Mouse (Mus musculus): ENCODE data around the gene Cdadc1. TPM values are rescaled to one million over a fixed set of nuclear protein-coding genes. Genes with fewer than 3 reads are reported as not detected.
A peak's percentile ranks its signal among the peaks of the same experiment; 100 is the strongest.

Gene Cdadc1
- polyA plus RNA-seq, 1 experiment, result 17.8 TPM

DNA sequence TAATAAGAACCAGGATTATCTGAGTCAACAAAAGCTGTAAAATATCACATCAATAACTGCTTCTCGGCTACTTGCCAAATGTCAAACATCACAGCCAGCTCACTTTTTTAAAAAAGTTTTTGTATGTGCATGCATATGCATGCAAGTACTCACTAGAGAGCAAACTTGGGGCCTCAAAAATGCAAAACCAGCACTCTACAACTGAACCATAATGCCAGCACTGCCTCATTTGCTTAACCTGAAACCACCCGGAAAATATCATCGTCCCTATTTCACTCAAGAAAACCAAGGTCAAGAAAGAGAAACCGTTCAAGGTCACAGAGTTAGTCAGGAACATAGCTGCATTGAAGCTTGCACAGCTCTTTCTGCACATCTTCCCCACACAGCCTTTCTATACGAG lies 21.4 kb downstream of the Cdadc1 start:
- Histone ChIP-seq H3K9me3 (replicated peaks; ENCODE audit: control insufficient read depth, insufficient read depth, low read length, poor library complexity, severe bottlenecking) (no peaks in the 10 kb centered on the region), H3K27ac (ENCODE audit: insufficient read depth, low read length) (no peak overlapping the region), H3K4me3 (ENCODE audit: low read depth, low read length) (no peak overlapping the region), H3K36me3 (ENCODE audit: control insufficient read depth, insufficient read depth, low read length, poor library complexity, severe bottlenecking) (peaks cover 6% of the 10 kb centered on the region), H3K9ac (ENCODE audit: low read depth, poor library complexity, severe bottlenecking) (no peak overlapping the region), H3K4me1 (ENCODE audit: control insufficient read depth, insufficient read depth, low read length) (no peaks in the 10 kb centered on the region), H3K27me3 (ENCODE audit: control insufficient read depth, insufficient read depth, low read length, poor library complexity, severe bottlenecking) (no peaks in the 10 kb centered on the region)
- TF ChIP-seq CTCF (IDR thresholded peaks at IDR 0.05; ENCODE audit: low read depth, low read length) (no peak), EP300 (IDR thresholded peaks at IDR 0.05; ENCODE audit: insufficient read depth, low read depth, low read length) (no peak), POLR2A (IDR thresholded peaks at IDR 0.05; ENCODE audit: insufficient read depth, low read length) (no peak)

DNA sequence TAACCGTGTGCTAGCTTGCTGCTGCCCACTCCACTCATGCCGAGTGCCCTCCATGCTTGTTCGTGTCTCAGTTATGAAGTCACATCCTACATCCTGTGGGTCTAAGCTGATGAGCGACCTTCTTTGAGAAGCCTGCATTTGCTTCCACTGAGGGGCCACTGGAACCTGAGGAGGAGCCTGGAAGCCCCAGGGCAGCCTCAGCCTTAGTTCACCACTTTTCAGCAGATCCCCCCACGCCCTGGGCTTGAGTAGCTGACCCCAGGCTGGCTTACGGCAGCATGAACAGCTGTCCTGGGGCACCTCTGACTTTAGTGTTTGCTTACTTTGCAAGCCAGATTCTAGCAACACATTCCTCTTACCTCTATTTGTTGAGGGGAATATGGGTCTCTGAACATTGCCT lies 31.0 kb downstream of the Cdadc1 start:
- Histone ChIP-seq H3K36me3 (ENCODE audit: control insufficient read depth, insufficient read depth, low read length, poor library complexity, severe bottlenecking) (no peaks in the 10 kb centered on the region; the same call in 1 of the 2 replicates), H3K9me3 (replicated peaks; ENCODE audit: control insufficient read depth, insufficient read depth, low read length, poor library complexity, severe bottlenecking) (no peaks in the 10 kb centered on the region), H3K4me3 (ENCODE audit: low read depth, low read length) (no peak overlapping the region), H3K9ac (ENCODE audit: low read depth, poor library complexity, severe bottlenecking) (no peak overlapping the region), H3K27me3 (ENCODE audit: control insufficient read depth, insufficient read depth, low read length, poor library complexity, severe bottlenecking) (no peaks in the 10 kb centered on the region), H3K4me1 (ENCODE audit: control insufficient read depth, insufficient read depth, low read length) (no peaks in the 10 kb centered on the region), H3K27ac (ENCODE audit: insufficient read depth, low read length) (no peak overlapping the region)
- no peak for TF ChIP-seq EP300 (IDR thresholded peaks at IDR 0.05; ENCODE audit: insufficient read depth, low read depth, low read length)
- TF ChIP-seq POLR2A (IDR thresholded peaks at IDR 0.05; ENCODE audit: insufficient read depth, low read length), result no peak
- no peak for TF ChIP-seq CTCF (IDR thresholded peaks at IDR 0.05; ENCODE audit: low read depth, low read length)

DNA sequence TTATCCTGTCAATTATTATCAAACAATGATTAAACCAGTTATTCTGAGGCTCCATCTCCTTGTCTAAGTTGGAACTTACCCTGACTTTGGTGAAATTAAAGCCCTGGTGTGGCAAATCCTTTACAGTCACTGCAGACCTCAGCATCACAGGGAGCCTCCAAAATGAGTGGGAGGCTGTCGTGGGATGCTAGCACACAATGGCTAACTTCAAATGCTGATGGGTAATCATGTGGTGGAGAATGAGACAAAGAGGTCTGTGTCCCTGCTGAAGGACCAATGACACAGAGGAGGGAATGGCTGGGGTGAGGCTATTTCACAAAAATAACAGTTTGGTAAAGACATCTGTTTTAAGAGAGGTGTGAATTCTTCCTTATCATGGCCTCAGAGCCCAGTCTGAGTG lies 39.9 kb downstream of the Cdadc1 start:
- Histone ChIP-seq H3K9ac (ENCODE audit: low read depth, poor library complexity, severe bottlenecking) (no peak overlapping the region), H3K27ac (ENCODE audit: insufficient read depth, low read length) (no peak overlapping the region), H3K36me3 (ENCODE audit: control insufficient read depth, insufficient read depth, low read length, poor library complexity, severe bottlenecking) (no peaks in the 10 kb centered on the region), H3K9me3 (replicated peaks; ENCODE audit: control insufficient read depth, insufficient read depth, low read length, poor library complexity, severe bottlenecking) (no peaks in the 10 kb centered on the region), H3K4me3 (ENCODE audit: low read depth, low read length) (no peak overlapping the region), H3K27me3 (ENCODE audit: control insufficient read depth, insufficient read depth, low read length, poor library complexity, severe bottlenecking) (no peaks in the 10 kb centered on the region), H3K4me1 (ENCODE audit: control insufficient read depth, insufficient read depth, low read length) (no peaks in the 10 kb centered on the region)
- TF ChIP-seq POLR2A (IDR thresholded peaks at IDR 0.05; ENCODE audit: insufficient read depth, low read length), result no peak
- TF ChIP-seq EP300 (IDR thresholded peaks at IDR 0.05; ENCODE audit: insufficient read depth, low read depth, low read length), result no peak
- TF ChIP-seq CTCF (IDR thresholded peaks at IDR 0.05; ENCODE audit: low read depth, low read length), result no peak

DNA sequence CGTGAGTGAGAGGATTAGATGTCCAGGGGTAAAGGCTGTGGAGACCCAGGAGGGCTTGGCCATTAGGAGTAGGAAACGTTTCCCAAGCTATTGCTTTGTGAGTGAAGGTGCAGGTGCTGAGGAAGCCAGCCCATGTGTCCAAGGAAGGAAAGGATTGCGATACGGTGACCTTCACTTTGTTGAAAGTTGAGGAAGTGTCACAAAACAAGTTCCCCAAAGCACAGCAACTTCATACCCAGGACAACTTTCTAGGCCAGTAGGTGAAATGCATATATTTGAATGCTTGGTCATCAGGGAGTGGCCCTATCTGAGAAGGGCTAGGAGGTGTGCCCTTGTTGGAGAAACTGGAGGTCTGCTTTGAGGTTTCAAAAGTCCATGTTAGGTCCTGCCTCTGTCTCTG lies 40.7 kb downstream of the Cdadc1 start:
- Histone ChIP-seq H3K9ac (ENCODE audit: low read depth, poor library complexity, severe bottlenecking) (no peak overlapping the region), H3K9me3 (replicated peaks; ENCODE audit: control insufficient read depth, insufficient read depth, low read length, poor library complexity, severe bottlenecking) (no peaks in the 10 kb centered on the region)
- TF ChIP-seq POLR2A (IDR thresholded peaks at IDR 0.05; ENCODE audit: insufficient read depth, low read length) (no peak), CTCF (IDR thresholded peaks at IDR 0.05; ENCODE audit: low read depth, low read length) (no peak), EP300 (IDR thresholded peaks at IDR 0.05; ENCODE audit: insufficient read depth, low read depth, low read length) (no peak)

DNA sequence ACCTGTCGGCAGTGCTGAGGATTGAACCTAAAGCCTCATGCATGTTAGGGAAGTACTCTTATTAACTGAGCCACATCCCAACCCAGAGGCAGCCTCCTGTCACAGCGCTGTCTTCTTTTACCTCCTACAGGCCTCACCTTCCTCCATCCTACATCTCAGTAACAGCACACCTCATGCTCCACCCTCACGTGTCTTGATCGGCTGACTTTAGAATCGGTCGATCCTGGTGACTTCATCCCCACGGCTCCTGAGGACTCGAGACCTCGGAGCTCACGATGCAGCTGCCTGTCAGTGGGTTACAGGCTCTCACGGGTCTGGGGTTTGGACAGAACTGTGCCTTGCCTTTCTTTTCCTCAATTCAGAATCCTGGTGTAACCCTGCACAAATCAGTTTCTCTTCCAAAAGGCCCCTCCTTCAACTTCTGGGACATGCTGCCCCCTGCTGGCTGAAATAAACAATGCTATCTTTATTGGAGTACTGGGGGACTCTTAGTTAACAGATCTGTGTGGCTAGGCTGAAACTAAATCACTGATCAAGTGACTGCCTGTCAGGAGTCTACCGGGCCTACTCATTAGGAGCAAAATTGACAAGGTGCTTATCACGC lies 41.7 kb downstream of the Cdadc1 start:
- H3K27me3 ChIP-seq (ENCODE audit: control insufficient read depth, insufficient read depth, low read length, poor library complexity, severe bottlenecking), result no peaks in the 10 kb centered on the region
- TF ChIP-seq POLR2A (IDR thresholded peaks at IDR 0.05; ENCODE audit: insufficient read depth, low read length), result no peak
- peak; percentile 10 for TF ChIP-seq CTCF (IDR thresholded peaks at IDR 0.05; ENCODE audit: low read depth, low read length)
- no peak for TF ChIP-seq EP300 (IDR thresholded peaks at IDR 0.05; ENCODE audit: insufficient read depth, low read depth, low read length)
- no peaks in the 10 kb centered on the region for H3K9me3 ChIP-seq (replicated peaks; ENCODE audit: control insufficient read depth, insufficient read depth, low read length, poor library complexity, severe bottlenecking)
- no peaks in the 10 kb centered on the region for H3K4me1 ChIP-seq (ENCODE audit: control insufficient read depth, insufficient read depth, low read length)
- no peak overlapping the region for H3K27ac ChIP-seq (ENCODE audit: insufficient read depth, low read length)
- H3K9ac ChIP-seq (ENCODE audit: low read depth, poor library complexity, severe bottlenecking), result no peak overlapping the region
- H3K4me3 ChIP-seq (ENCODE audit: low read depth, low read length), result no peak overlapping the region
- H3K36me3 ChIP-seq (ENCODE audit: control insufficient read depth, insufficient read depth, low read length, poor library complexity, severe bottlenecking), result no peaks in the 10 kb centered on the region

More for the DNA sequence above, 40.7 kb downstream of the Cdadc1 start:
- H3K27ac ChIP-seq (ENCODE audit: insufficient read depth, low read length), result no peak overlapping the region
- H3K4me3 ChIP-seq (ENCODE audit: low read depth, low read length), result no peak overlapping the region
- H3K36me3 ChIP-seq (ENCODE audit: control insufficient read depth, insufficient read depth, low read length, poor library complexity, severe bottlenecking), result no peaks in the 10 kb centered on the region
- H3K27me3 ChIP-seq (ENCODE audit: control insufficient read depth, insufficient read depth, low read length, poor library complexity, severe bottlenecking), result no peaks in the 10 kb centered on the region
- no peaks in the 10 kb centered on the region for H3K4me1 ChIP-seq (ENCODE audit: control insufficient read depth, insufficient read depth, low read length)

DNA sequence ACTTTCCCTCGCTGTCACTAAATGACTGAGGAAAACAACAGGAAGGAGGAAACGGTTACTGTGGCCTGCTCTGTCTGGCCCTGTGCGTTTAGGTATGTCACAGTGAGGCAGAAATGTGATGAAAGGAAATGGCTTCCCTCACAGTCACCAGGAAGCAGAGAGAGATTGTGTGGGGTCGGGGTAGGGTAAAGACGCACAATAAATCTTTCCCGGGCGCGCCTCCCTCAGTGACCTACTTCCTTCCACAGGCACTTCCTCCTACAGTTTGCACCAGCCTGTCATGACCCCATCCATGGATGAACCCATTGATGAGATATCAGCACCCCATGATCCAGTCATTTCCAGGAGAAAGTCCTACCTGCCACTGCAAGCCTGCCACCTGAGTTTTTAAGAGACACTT lies 42.7 kb downstream of the Cdadc1 start:
- Histone ChIP-seq H3K27me3 (ENCODE audit: control insufficient read depth, insufficient read depth, low read length, poor library complexity, severe bottlenecking) (no peaks in the 10 kb centered on the region), H3K27ac (ENCODE audit: insufficient read depth, low read length) (no peak overlapping the region), H3K9me3 (replicated peaks; ENCODE audit: control insufficient read depth, insufficient read depth, low read length, poor library complexity, severe bottlenecking) (no peaks in the 10 kb centered on the region), H3K9ac (ENCODE audit: low read depth, poor library complexity, severe bottlenecking) (no peak overlapping the region), H3K36me3 (ENCODE audit: control insufficient read depth, insufficient read depth, low read length, poor library complexity, severe bottlenecking) (no peaks in the 10 kb centered on the region), H3K4me1 (ENCODE audit: control insufficient read depth, insufficient read depth, low read length) (peaks cover 5% of the 10 kb centered on the region), H3K4me3 (ENCODE audit: low read depth, low read length) (no peak overlapping the region)
- TF ChIP-seq CTCF (IDR thresholded peaks at IDR 0.05; ENCODE audit: low read depth, low read length), result no peak
- no peak for TF ChIP-seq POLR2A (IDR thresholded peaks at IDR 0.05; ENCODE audit: insufficient read depth, low read length)
- TF ChIP-seq EP300 (IDR thresholded peaks at IDR 0.05; ENCODE audit: insufficient read depth, low read depth, low read length), result no peak

All from ES-Bruce4 (cell line).